Mouse (Mus musculus) frontal cortex, adult 2 months (tissue): ENCODE data around the gene Otulinl. TPM values are rescaled to one million over a fixed set of nuclear protein-coding genes. Genes with fewer than 3 reads are reported as not detected.
A peak's percentile ranks its signal among the peaks of the same experiment; 100 is the strongest.
"Not testable (repeated sequence)": the region's sequence is repeated elsewhere in the genome, so short reads cannot be mapped to it uniquely, and the experiment has no call there.

ENCODE experiments used
- DNase-seq, 2 experiments: peaks; one replicate each; pipeline ENCODE4 v3.0.0; 2022; ENCODE audit warnings: low spot score in 1 of 2; ENCODE audit errors: extremely low spot score in 1 of 2
- polyA plus RNA-seq: library from polyadenylated mRNA; depleted of rRNA; stranded (reverse); fragments of >200 nt; gene quantifications from 2 replicates; pipeline ENCODE4 v1.2.3, GENCODE M21; 2012; rRNA removed

Gene Otulinl
- polyA plus RNA-seq: 18.3 and 21.0 TPM in 2 replicates

GRCm38 (mm10) chr15:27681419-27682187, at the start of gene Otulinl:
Otulinl (minus strand) TSS chr15:27681579.
- peak; percentile 90 to 98 for DNase-seq

GRCm38 (mm10) chr15:27726228-27726627, 44.8 kb upstream of the Otulinl start:
- no peak for DNase-seq

- no peak for DNase-seq
Observed at GRCm38 (mm10) chr15:27724796-27725680, 43.7 kb upstream of the Otulinl start.

GRCm38 (mm10) chr15:27724298-27724697, 42.9 kb upstream of the Otulinl start:
- no peak for DNase-seq

- DNase-seq: no peak
Observed at GRCm38 (mm10) chr15:27723746-27724145, 42.4 kb upstream of the Otulinl start.

GRCm38 (mm10) chr15:27720297-27720696, 38.9 kb upstream of the Otulinl start:
- not testable (repeated sequence) for DNase-seq

- DNase-seq: no peak
Observed at GRCm38 (mm10) chr15:27718668-27719067, 37.3 kb upstream of the Otulinl start.

GRCm38 (mm10) chr15:27715331-27715730, 34.0 kb upstream of the Otulinl start:
- DNase-seq: peak; percentile 35 to 89

- DNase-seq: no peak
Observed at GRCm38 (mm10) chr15:27710698-27711097, 29.3 kb upstream of the Otulinl start.

- no peak for DNase-seq
Observed at GRCm38 (mm10) chr15:27708968-27709612, 27.7 kb upstream of the Otulinl start.

- no peak for DNase-seq
Observed at GRCm38 (mm10) chr15:27708499-27708898, 27.1 kb upstream of the Otulinl start.

- no peak for DNase-seq
Observed at GRCm38 (mm10) chr15:27702972-27703313, 21.6 kb upstream of the Otulinl start.

- peak in 1 of 2 experiments; percentile 58 for DNase-seq
Observed at GRCm38 (mm10) chr15:27702031-27702971, 20.9 kb upstream of the Otulinl start.

- DNase-seq: no peak
Observed at GRCm38 (mm10) chr15:27697632-27698031, 16.3 kb upstream of the Otulinl start.

GRCm38 (mm10) chr15:27693235-27693634, 11.9 kb upstream of the Otulinl start:
- no peak for DNase-seq

GRCm38 (mm10) chr15:27692161-27692560, 10.8 kb upstream of the Otulinl start:
- no peak for DNase-seq

GRCm38 (mm10) chr15:27691213-27691612, 9.8 kb upstream of the Otulinl start:
- DNase-seq: no peak

GRCm38 (mm10) chr15:27688041-27688651, 6.8 kb upstream of the Otulinl start:
- no peak for DNase-seq

GRCm38 (mm10) chr15:27684813-27685212, 3.4 kb upstream of the Otulinl start:
- peak in 1 of 2 experiments; percentile 40 for DNase-seq

GRCm38 (mm10) chr15:27683206-27683605, 1.8 kb upstream of the Otulinl start:
- DNase-seq: no peak
